Mouse (Mus musculus) liver, adult 2 months (tissue): Measurements from ENCODE around the gene Sh3bp1. TPM values are rescaled to one million over a fixed set of nuclear protein-coding genes. Genes with fewer than 3 reads are reported as not detected.
"Not testable (repeated sequence)": the region's sequence is repeated elsewhere in the genome, so short reads cannot be mapped to it uniquely, and the experiment has no call there.

ENCODE experiments used
- DNase-seq: peaks from one replicate; pipeline ENCODE4 v3.0.0-alpha.2; 2011; ENCODE audit warnings: low read depth, low spot score; ENCODE audit errors: extremely low read depth
- H3K27ac ChIP-seq: fragments of 200-500 bp; replicated peaks from 2 replicates; pipeline ENCODE4 v1.5.1; 2012; ENCODE audit warnings: low read depth, mild to moderate bottlenecking, control low read depth, inconsistent platforms, low read length; ENCODE audit not compliant: insufficient read depth
- H3K27me3 ChIP-seq: fragments of 200-500 bp; 2 replicates; pipeline ENCODE4 v1.6.1; 2012; ENCODE audit warnings: mild to moderate bottlenecking, moderate library complexity, low read length, inconsistent platforms; ENCODE audit not compliant: control insufficient read depth, insufficient read depth
- H3K36me3 ChIP-seq: fragments of 200-500 bp; 2 replicates; pipeline ENCODE4 v1.6.1; 2012; ENCODE audit warnings: low read length, inconsistent platforms; ENCODE audit not compliant: control insufficient read depth, insufficient read depth
- H3K4me1 ChIP-seq: fragments of 200-500 bp; 2 replicates; pipeline ENCODE4 v1.6.1; 2011; ENCODE audit warnings: low read length; ENCODE audit not compliant: control insufficient read depth, insufficient read depth
- H3K4me3 ChIP-seq: fragments of 200-500 bp; 2 replicates; pipeline ENCODE4 v1.5.1; 2011; ENCODE audit warnings: low read depth, mild to moderate bottlenecking, control low read depth, low read length, moderate library complexity; ENCODE audit not compliant: insufficient read depth
- H3K79me2 ChIP-seq: fragments of 200-500 bp; 2 replicates; pipeline ENCODE4 v1.6.1; 2012; ENCODE audit warnings: inconsistent platforms, mild to moderate bottlenecking, low read length, moderate library complexity; ENCODE audit not compliant: control insufficient read depth, insufficient read depth
- H3K9ac ChIP-seq: fragments of 200-500 bp; 2 replicates; pipeline ENCODE4 v1.6.1; 2012; ENCODE audit warnings: low read depth, mild to moderate bottlenecking, control low read depth, inconsistent platforms, low read length
- CTCF ChIP-seq: fragments of 200-500 bp; IDR thresholded peaks from 2 replicates; pipeline ENCODE4 v1.5.1; 2011; ENCODE audit warnings: low read depth, low read length, control low read depth
- POLR2A ChIP-seq: fragments of 200-500 bp; IDR thresholded peaks from 2 replicates; pipeline ENCODE4 v1.6.1; 2011; ENCODE audit warnings: low read length, control low read depth; ENCODE audit not compliant: insufficient read depth; ENCODE audit errors: extremely low read depth
- WGBS: fragments of 180-500 bp; shearing (Covaris S2); methylation state at CpG from one replicate; pipeline ENCODE4 v1.1.7; 2018; 5-methylcytosine and 5-hydroxymethylcytosine counted together
- polyA plus RNA-seq: library from polyadenylated mRNA; depleted of rRNA; stranded (reverse); fragments of >200 nt; gene quantifications from 2 replicates; pipeline ENCODE4 v1.2.3, GENCODE M21; 2012
- total RNA-seq: library from RNA; depleted of rRNA; stranded (reverse); fragments of >200 nt; gene quantifications from 2 replicates; pipeline ENCODE4 v1.2.3, GENCODE M21; 2014

Sh3bp1 gene
- total and polyA plus RNA-seq, 2 experiments = 0.37 to 6.0 TPM

GRCm38 (mm10) chr15:78875537-78875936 lies 24.0 kb upstream of the Sh3bp1 start:
- WGBS = 92% methylated on average over 5 of the region's 5 CpGs
- H3K4me3 ChIP-seq = no peak overlapping the region
- DNase-seq = no peak
- H3K27me3 ChIP-seq = no peaks in the 10 kb centered on the region
- H3K79me2 ChIP-seq = peaks cover 3% of the 10 kb centered on the region; the same call in 1 of the 2 replicates
- TF ChIP-seq POLR2A (no peak), CTCF (no peak)
- H3K9ac ChIP-seq = no peak overlapping the region
- H3K36me3 ChIP-seq = no peaks in the 10 kb centered on the region
- no peaks in the 10 kb centered on the region; the same call in none of the 2 replicates for H3K4me1 ChIP-seq
- no peak overlapping the region for H3K27ac ChIP-seq

- whole genome bisulfite sequencing = 2% methylated on average over 17 of the region's 17 CpGs
- no peaks in the 10 kb centered on the region; the same call in none of the 2 replicates for H3K4me1 ChIP-seq
- H3K36me3 ChIP-seq = no peaks in the 10 kb centered on the region
- H3K9ac ChIP-seq = peak overlapping the region; percentile 63
- peak overlapping the region; percentile 85 for H3K27ac ChIP-seq
- peak; percentile 45 for DNase-seq
- peak overlapping the region; percentile 62 for H3K4me3 ChIP-seq
- no peaks in the 10 kb centered on the region for H3K27me3 ChIP-seq
- H3K79me2 ChIP-seq = peaks cover 3% of the 10 kb centered on the region; the same call in 1 of the 2 replicates
- TF ChIP-seq POLR2A (no peak), CTCF (peak; percentile 84)
These were observed 23.3 kb upstream of the Sh3bp1 start for GRCm38 (mm10) chr15:78876258-78876696.

GRCm38 (mm10) chr15:78876991-78877809 lies 22.4 kb upstream of the Sh3bp1 start, which contains the start of gene Gga1:
Gga1 (plus strand) TSS chr15:78877190.
- DNase-seq = peak; percentile 93
- peak within 1 kb of the TSS; percentile 89 for H3K9ac ChIP-seq
- H3K27ac ChIP-seq = peak within 1 kb of the TSS; percentile 94
- peak within 1 kb of the TSS; percentile 96 for H3K4me3 ChIP-seq
- no peaks in the 10 kb centered on the region for H3K27me3 ChIP-seq
- WGBS = 1% methylated on average over 76 of the region's 95 CpGs
- 0 out of 2 replicates have a peak, but pooled peaks have one; percentile 12 for TF ChIP-seq CTCF
- TF ChIP-seq POLR2A = peak; percentile 50; the same call in 1 of the 2 replicates
- H3K79me2 ChIP-seq = peaks cover 3% of the 10 kb centered on the region; the same call in 1 of the 2 replicates
- H3K36me3 ChIP-seq = peaks cover 3% of the 10 kb centered on the region; the same call in 1 of the 2 replicates
- H3K4me1 ChIP-seq = no peaks in the 10 kb centered on the region; the same call in none of the 2 replicates

GRCm38 (mm10) chr15:78877810-78878390 lies 21.7 kb upstream of the Sh3bp1 start:
- H3K4me1 ChIP-seq = no peaks in the 10 kb centered on the region; the same call in none of the 2 replicates
- WGBS = under 1% methylated on average over 17 of the region's 17 CpGs

GRCm38 (mm10) chr15:78878792-78879516 lies 20.6 kb upstream of the Sh3bp1 start:
- not testable (repeated sequence) for H3K79me2 ChIP-seq, H3K27me3 ChIP-seq, H3K4me1 ChIP-seq, H3K4me3 ChIP-seq, H3K36me3 ChIP-seq, H3K9ac ChIP-seq
- 0 out of 2 replicates have a peak overlapping the region, but pooled peaks have one; percentile 17 for H3K27ac ChIP-seq
- WGBS = 43% methylated on average over 7 of the region's 7 CpGs
- DNase-seq = peak; percentile 26

More at GRCm38 (mm10) chr15:78877810-78878390, 21.7 kb upstream of the Sh3bp1 start:
- peak overlapping the region; percentile 96 for H3K4me3 ChIP-seq
- H3K79me2 ChIP-seq = peaks cover 3% of the 10 kb centered on the region; the same call in 1 of the 2 replicates
- peak; percentile 69 for DNase-seq
- peaks cover 6% of the 10 kb centered on the region; the same call in 1 of the 2 replicates for H3K36me3 ChIP-seq
- peak overlapping the region; percentile 89 for H3K9ac ChIP-seq
- peak overlapping the region; percentile 50 for H3K27ac ChIP-seq
- no peak for TF ChIP-seq CTCF
- no peak for TF ChIP-seq POLR2A
- H3K27me3 ChIP-seq = no peaks in the 10 kb centered on the region
